Mouse (Mus musculus): Measurements from ENCODE around the gene C8b.

- TF ChIP-seq CTCF (conservative IDR thresholded peaks at IDR 0.05; ENCODE audit: insufficient read depth, insufficient read length, low read depth, low read length) (no peak), POLR2A (IDR thresholded peaks at IDR 0.05; ENCODE audit: low read depth, low read length) (no peak)
These were observed 44.7 kb downstream of the C8b start for GRCm38 (mm10) chr4:104810710-104811286.
